Mouse (Mus musculus) neural tube, postnatal 0 days (tissue): ENCODE results near the gene Clpsl2. TPM values are rescaled to one million over a fixed set of nuclear protein-coding genes. Genes with fewer than 3 reads are reported as not detected.

Source experiments
- microRNA-seq: library from miRNA; unstranded; fragments of <30 nt; microRNA quantifications from one replicate; pipeline ENCODE4, GENCODE M21; 2016
- polyA plus RNA-seq: library from polyadenylated mRNA; unstranded; fragments of >200 nt; fragmentation: Nextera tagmentation; extraction: Ambion mirVana; gene quantifications from 2 replicates; pipeline ENCODE4 v1.2.1, GENCODE M21; 2015

The Clpsl2 gene
- polyA plus RNA-seq: not detected in 2 replicates

DNA sequence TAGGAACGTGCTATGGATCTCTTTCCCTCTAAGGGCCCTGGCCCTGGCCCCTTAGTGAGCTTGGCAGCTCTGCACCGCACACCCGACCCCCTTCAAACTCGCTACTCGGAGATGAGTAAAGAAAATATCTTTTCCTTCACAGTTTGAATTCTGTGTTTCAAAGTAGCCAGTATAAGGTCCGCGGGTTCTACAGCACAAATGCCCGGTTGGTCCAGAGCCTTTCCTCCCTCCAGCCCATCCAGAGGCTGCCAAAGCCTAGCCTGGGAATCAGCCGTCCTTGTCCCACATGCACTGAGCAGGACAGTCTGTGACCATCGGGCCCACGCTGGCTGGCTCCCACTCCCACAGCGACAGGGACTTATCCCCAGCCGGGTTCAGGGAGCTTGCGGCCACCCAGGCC lies at the start of gene Clpsl2:
TSS of gene Clpsl2 (plus strand) at position 301 of the 400 bp plus-strand sequence.

DNA sequence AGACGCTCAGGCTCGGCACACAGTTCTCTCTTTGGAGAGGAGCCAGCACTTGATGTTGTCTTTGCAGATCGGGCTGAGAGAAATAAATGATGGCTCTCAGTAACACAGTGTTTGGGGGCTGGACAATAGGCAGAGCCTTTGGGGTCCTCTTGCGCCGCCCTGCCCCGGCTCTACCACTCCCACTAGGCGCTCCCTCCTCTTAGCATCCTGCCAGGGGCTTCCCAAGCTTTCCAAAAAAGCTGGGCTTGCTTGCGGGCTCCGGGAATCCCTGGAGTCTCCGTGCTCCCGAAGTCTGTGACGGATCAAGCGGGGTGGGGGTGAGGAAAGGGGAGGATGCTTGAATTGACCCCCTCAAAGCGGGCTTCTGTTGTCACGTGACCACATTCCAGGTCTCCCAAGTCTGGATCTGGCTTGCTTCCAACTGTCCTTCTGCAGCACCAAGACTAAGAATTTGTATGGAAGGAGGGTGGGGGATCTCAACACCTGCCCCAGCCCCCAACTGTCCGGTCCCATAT lies 31.7 kb upstream of the Clpsl2 start, which contains the start of gene Fkbp5:
TSS of gene Fkbp5 (minus strand) at position 87 of the 515 bp plus-strand sequence.

DNA sequence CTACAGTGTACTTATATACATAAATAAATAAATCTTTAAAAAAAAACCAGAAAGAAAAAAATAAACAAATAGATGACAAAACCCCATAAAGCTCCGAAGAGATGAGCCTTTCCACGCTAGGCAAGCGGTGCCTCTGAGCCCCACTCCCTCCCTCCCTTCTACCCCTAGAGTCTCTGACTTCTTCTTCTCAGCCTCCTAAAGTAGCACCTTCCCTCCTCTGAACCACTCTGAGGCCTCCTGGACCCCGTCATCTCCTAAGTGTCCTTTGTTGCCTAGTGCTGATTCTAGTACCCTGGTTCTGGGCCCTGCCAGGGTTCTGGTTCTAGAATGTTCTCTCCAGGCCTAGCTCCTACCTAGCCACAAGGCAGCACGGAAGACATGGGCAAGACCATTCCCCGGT lies 18.7 kb upstream of the Clpsl2 start, which contains the start of gene Armc12:
TSS of gene Armc12 (plus strand) at position 301 of the 400 bp plus-strand sequence.

DNA sequence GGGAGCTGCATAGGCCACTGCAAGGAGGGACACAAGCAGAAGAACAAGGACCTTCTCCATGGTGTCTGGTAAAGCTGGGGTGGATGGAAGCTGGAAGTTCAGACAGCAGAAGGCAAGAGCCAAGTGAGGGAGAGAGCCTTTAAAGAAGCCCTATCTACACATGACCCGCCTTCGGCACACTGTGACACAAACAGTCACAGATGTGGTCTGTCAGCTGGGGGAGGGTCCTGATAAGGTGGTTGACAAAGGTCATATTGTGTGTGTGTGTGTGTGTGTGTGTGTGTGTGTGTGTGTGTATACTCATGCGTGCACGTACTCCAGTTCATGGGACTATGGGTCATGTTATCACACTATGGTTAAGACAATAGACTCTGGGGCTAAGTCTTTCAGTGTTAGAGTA lies 11.4 kb downstream of the Clpsl2 start, which contains the start of gene Clps:
TSS of gene Clps (minus strand) at position 169 of the 400 bp plus-strand sequence.

DNA sequence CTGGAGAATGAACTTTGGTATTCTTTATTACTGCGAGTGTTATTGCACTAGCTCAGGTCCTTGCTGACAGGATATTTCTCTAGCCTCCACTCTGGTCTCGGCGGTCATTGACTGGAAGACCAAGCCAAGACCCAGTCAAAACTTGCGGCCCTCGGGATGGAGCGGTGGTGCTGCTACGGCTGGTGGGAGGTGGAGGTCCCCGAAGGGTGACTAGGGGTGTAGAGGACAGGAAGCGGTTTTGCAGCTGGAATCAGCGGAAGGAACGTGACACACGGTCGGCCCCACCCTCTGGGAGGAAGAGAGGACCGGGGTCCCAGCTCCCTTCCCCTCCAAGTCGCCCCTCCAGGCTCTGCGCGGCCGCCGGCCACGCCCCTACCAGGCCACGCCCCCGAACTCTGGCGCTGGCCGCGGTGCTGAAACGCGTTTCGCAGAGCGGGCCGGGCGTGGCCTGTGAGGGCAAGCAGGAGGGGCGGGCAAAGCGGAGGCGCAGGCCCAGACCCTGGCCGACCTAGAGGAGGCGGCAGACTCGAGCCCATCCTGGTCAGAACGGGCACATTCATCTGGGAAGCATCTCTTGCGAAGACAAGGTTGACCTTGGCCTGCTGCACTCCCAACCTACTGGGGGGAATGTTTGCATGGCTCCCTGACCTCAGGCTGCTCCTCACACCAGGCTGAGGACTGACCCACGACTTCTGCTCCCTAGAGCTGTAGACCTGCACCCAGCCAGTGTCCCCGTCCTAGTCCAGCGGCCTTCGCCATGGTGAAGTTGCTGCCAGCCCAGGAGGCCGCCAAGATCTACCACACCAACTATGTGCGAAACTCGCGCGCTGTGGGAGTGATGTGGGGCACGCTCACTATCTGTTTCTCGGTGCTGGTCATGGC lies 26.3 kb downstream of the Clpsl2 start, which contains the start of gene Lhfpl5:
TSS of gene Lhfpl5 (plus strand) at position 398 of the 882 bp plus-strand sequence.

Small RNA genes lying within 50 kb of the gene (microRNA-seq; reads per million reads assigned to microRNA genes)
- gene Gm25195 (not detected), gene Mir6969 (not detected)

Other genes with a start within 250 kb of the Clpsl2 start
- 26.3 and 29.9 TPM in 2 replicates for gene Fance, start 235.9 kb upstream of the Clpsl2 start, polyA plus RNA-seq
- 365 and 370 TPM in 2 replicates for gene Rpl10a, start 220.9 kb upstream of the Clpsl2 start, polyA plus RNA-seq
- 1.6 and 1.8 TPM in 2 replicates for gene Tead3, start 198.6 kb upstream of the Clpsl2 start, polyA plus RNA-seq
- gene Tulp1, start 184.2 kb upstream of the Clpsl2 start, polyA plus RNA-seq: 1.1 and 1.2 TPM in 2 replicates
- gene Fkbp5, start 31.9 kb upstream of the Clpsl2 start, polyA plus RNA-seq: 17.4 TPM in 2 replicates
- gene Armc12, start 18.6 kb upstream of the Clpsl2 start, polyA plus RNA-seq: not detected in 2 replicates
- not detected in 2 replicates for gene Clps, start 11.4 kb downstream of the Clpsl2 start, polyA plus RNA-seq
- 27.5 and 31.4 TPM in 2 replicates for gene Lhfpl5, start 26.2 kb downstream of the Clpsl2 start, polyA plus RNA-seq
- 91.1 and 96.2 TPM in 2 replicates for gene Srpk1, start 73.3 kb downstream of the Clpsl2 start, polyA plus RNA-seq
- gene Slc26a8, start 140.8 kb downstream of the Clpsl2 start, polyA plus RNA-seq: 0.84 and 1.4 TPM in 2 replicates
- 21.0 and 22.4 TPM in 2 replicates for gene Mapk14, start 141.9 kb downstream of the Clpsl2 start, polyA plus RNA-seq
- 1.6 and 2.3 TPM in 2 replicates for gene AC170998.1, start 176.7 kb downstream of the Clpsl2 start, polyA plus RNA-seq
- gene Mapk13, start 219.9 kb downstream of the Clpsl2 start, polyA plus RNA-seq: 0.73 and 1.0 TPM in 2 replicates